Mouse (Mus musculus): ENCODE data around the gene 4933409G03Rik. TPM values are rescaled to one million over a fixed set of nuclear protein-coding genes. Genes with fewer than 3 reads are reported as not detected.
"Not testable (repeated sequence)": the region's sequence is repeated elsewhere in the genome, so short reads cannot be mapped to it uniquely, and the experiment has no call there.

The 4933409G03Rik gene
- not detected in 2 replicates for polyA plus RNA-seq (2014; fragmentation: Nextera tagmentation; extraction: Ambion mirVana)

DNA sequence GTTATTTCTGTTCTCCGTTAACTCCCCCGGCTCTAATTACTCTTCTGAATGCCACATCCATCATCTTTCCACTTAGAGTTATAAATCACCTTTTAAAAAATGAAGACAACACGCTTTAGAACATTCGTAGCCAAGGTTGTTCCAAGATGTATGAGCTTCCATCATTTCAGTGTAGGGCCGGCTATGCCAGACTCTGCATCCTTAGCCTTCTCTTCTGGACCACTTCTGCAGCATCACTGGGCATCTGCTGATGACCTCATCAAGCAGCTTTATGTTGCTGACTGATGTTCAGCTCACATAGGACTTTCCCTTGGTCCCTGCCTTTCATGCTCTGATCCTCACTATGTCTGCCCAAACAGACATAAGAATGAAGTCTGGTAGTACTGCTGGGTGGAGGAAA, at the start of gene 4933409G03Rik:
Gene 4933409G03Rik, plus strand, starts transcription at position 301 of the 400 bp plus-strand sequence.
- no peak for ATAC-seq (ENCODE audit: low read depth)
- H3K27ac ChIP-seq (ENCODE audit: low read depth, low read length), result no peak within 1 kb of the TSS
- no peaks in the 10 kb centered on the region for H3K9me3 ChIP-seq (ENCODE audit: control insufficient read depth, low read length)
- no peak within 1 kb of the TSS for H3K9ac ChIP-seq (replicated peaks; ENCODE audit: low read depth, low read length)
- H3K36me3 ChIP-seq (ENCODE audit: control insufficient read depth, insufficient read depth, low read length), result no peaks in the 10 kb centered on the region
- no peaks in the 10 kb centered on the region for H3K4me1 ChIP-seq (ENCODE audit: control insufficient read depth, insufficient read depth, low read length)
- 92% methylated on average over 5 of the region's 5 CpGs for WGBS
- no peak within 1 kb of the TSS for H3K4me2 ChIP-seq (ENCODE audit: low read depth, low read length)
- no peaks in the 10 kb centered on the region for H3K27me3 ChIP-seq (ENCODE audit: control insufficient read depth, insufficient read depth, low read length)
- no peak within 1 kb of the TSS for H3K4me3 ChIP-seq (ENCODE audit: low read depth, low read length)

- no peaks in the 10 kb centered on the region for H3K9me3 ChIP-seq (ENCODE audit: control insufficient read depth, low read length)
- whole genome bisulfite sequencing, result 54% methylated on average over 2 of the region's 2 CpGs
- no peaks in the 10 kb centered on the region for H3K27me3 ChIP-seq (ENCODE audit: control insufficient read depth, insufficient read depth, low read length)
- H3K36me3 ChIP-seq (ENCODE audit: control insufficient read depth, insufficient read depth, low read length), result no peaks in the 10 kb centered on the region
- no peak overlapping the region for H3K4me3 ChIP-seq (ENCODE audit: low read depth, low read length)
- H3K9ac ChIP-seq (replicated peaks; ENCODE audit: low read depth, low read length), result no peak overlapping the region
- H3K27ac ChIP-seq (ENCODE audit: low read depth, low read length), result no peak overlapping the region
- no peaks in the 10 kb centered on the region for H3K4me1 ChIP-seq (ENCODE audit: control insufficient read depth, insufficient read depth, low read length)
- no peak for ATAC-seq (ENCODE audit: low read depth)
- no peak overlapping the region for H3K4me2 ChIP-seq (ENCODE audit: low read depth, low read length)
Measured at GRCm38 (mm10) chr2:68544190-68544589, 38.0 kb upstream of the 4933409G03Rik start.

DNA sequence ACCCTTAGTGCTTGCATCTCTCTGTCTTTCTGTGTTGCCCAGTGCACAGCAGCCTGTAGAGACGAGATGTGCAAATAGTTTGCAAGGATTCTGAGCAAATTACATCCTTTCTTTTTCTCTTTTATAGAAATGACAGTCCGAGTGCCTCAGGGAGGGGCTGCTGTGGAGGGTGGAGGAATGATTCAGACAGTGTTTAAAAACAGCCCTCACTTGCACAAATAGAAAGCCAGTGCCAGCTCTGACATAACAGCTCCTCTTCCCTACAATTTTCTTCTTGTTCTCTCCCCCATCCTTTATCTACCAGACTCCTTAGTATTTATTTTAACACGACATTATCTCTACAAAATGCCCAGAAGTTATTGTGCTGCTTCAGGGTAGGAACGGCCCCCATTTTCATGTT, 21.4 kb upstream of the 4933409G03Rik start:
- ATAC-seq (ENCODE audit: low read depth), result no peak
- WGBS, result 62% methylated on average over 4 of the region's 4 CpGs
- no peaks in the 10 kb centered on the region for H3K9me3 ChIP-seq (ENCODE audit: control insufficient read depth, low read length)

DNA sequence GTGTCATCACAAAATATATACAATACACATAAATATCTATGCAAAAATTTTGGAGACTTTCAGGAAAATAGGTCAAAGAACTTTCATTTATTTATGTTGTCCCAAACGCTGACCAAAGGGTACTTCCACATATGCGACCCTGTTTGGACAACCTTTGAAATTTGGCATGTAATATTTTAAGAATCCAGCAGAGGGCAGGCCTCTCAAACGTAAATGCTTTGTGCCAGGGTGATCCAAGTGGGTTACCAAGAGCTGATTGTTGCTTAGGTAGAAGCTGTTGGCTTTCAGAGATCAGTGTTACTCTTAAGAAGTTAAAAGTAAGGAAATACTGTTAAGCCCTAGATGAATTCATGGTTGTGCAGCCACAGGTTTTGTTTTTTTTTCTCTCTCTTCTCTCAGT, 18.9 kb upstream of the 4933409G03Rik start:
- 19% methylated on average over 3 of the region's 3 CpGs for WGBS
- Histone ChIP-seq H3K36me3 (ENCODE audit: control insufficient read depth, insufficient read depth, low read length) (no peaks in the 10 kb centered on the region), H3K4me2 (ENCODE audit: low read depth, low read length) (no peak overlapping the region), H3K9ac (replicated peaks; ENCODE audit: low read depth, low read length) (no peak overlapping the region), H3K9me3 (ENCODE audit: control insufficient read depth, low read length) (no peaks in the 10 kb centered on the region), H3K4me1 (ENCODE audit: control insufficient read depth, insufficient read depth, low read length) (no peaks in the 10 kb centered on the region), H3K27me3 (ENCODE audit: control insufficient read depth, insufficient read depth, low read length) (no peaks in the 10 kb centered on the region), H3K27ac (ENCODE audit: low read depth, low read length) (no peak overlapping the region), H3K4me3 (ENCODE audit: low read depth, low read length) (no peak overlapping the region)
- peak; percentile 69 for ATAC-seq (ENCODE audit: low read depth)

More for the DNA sequence above, 21.4 kb upstream of the 4933409G03Rik start:
- Histone ChIP-seq H3K36me3 (ENCODE audit: control insufficient read depth, insufficient read depth, low read length) (no peaks in the 10 kb centered on the region), H3K4me3 (ENCODE audit: low read depth, low read length) (no peak overlapping the region), H3K4me1 (ENCODE audit: control insufficient read depth, insufficient read depth, low read length) (no peaks in the 10 kb centered on the region), H3K27ac (ENCODE audit: low read depth, low read length) (no peak overlapping the region), H3K4me2 (ENCODE audit: low read depth, low read length) (no peak overlapping the region), H3K9ac (replicated peaks; ENCODE audit: low read depth, low read length) (no peak overlapping the region), H3K27me3 (ENCODE audit: control insufficient read depth, insufficient read depth, low read length) (no peaks in the 10 kb centered on the region)

- H3K27ac ChIP-seq (ENCODE audit: low read depth, low read length), result no peak overlapping the region
- ATAC-seq (ENCODE audit: low read depth), result no peak
- no peaks in the 10 kb centered on the region for H3K4me1 ChIP-seq (ENCODE audit: control insufficient read depth, insufficient read depth, low read length)
- no peak overlapping the region for H3K4me3 ChIP-seq (ENCODE audit: low read depth, low read length)
- H3K9ac ChIP-seq (replicated peaks; ENCODE audit: low read depth, low read length), result no peak overlapping the region
- H3K36me3 ChIP-seq (ENCODE audit: control insufficient read depth, insufficient read depth, low read length), result no peaks in the 10 kb centered on the region
- no peaks in the 10 kb centered on the region for H3K9me3 ChIP-seq (ENCODE audit: control insufficient read depth, low read length)
- H3K27me3 ChIP-seq (ENCODE audit: control insufficient read depth, insufficient read depth, low read length), result no peaks in the 10 kb centered on the region
- WGBS, result 91% methylated on average over 15 of the region's 15 CpGs
- no peak overlapping the region for H3K4me2 ChIP-seq (ENCODE audit: low read depth, low read length)
Measured at GRCm38 (mm10) chr2:68568361-68568760, 13.9 kb upstream of the 4933409G03Rik start.

DNA sequence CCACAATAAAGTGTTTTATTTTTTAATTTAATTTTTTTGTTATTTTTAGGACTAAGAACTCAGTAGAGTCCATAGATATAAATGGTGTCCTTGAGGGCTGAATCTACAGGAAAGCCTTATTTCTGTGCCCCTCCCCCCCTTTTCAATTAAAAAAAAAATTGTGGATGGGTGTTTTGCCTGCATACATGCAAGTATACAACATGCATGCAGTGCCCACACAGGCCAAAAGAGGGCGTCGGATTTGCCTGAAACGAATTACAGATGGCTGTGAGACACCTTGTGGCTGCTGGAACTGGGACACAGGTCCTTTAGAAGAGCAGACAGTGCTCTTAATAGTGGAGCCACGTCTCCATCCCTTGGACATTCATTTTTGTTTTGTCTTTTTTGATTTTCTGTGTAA, 9.9 kb upstream of the 4933409G03Rik start:
- no peak overlapping the region for H3K9ac ChIP-seq (replicated peaks; ENCODE audit: low read depth, low read length)
- H3K27ac ChIP-seq (ENCODE audit: low read depth, low read length), result no peak overlapping the region
- no peaks in the 10 kb centered on the region for H3K27me3 ChIP-seq (ENCODE audit: control insufficient read depth, insufficient read depth, low read length)
- WGBS, result 29% methylated on average over 4 of the region's 4 CpGs
- no peaks in the 10 kb centered on the region for H3K36me3 ChIP-seq (ENCODE audit: control insufficient read depth, insufficient read depth, low read length)
- ATAC-seq (ENCODE audit: low read depth), result no peak
- H3K9me3 ChIP-seq (ENCODE audit: control insufficient read depth, low read length), result no peaks in the 10 kb centered on the region
- H3K4me3 ChIP-seq (ENCODE audit: low read depth, low read length), result no peak overlapping the region
- H3K4me2 ChIP-seq (ENCODE audit: low read depth, low read length), result no peak overlapping the region
- no peaks in the 10 kb centered on the region for H3K4me1 ChIP-seq (ENCODE audit: control insufficient read depth, insufficient read depth, low read length)

GRCm38 (mm10) chr2:68592765-68593164, 10.6 kb downstream of the 4933409G03Rik start:
- Histone ChIP-seq H3K9me3 (ENCODE audit: control insufficient read depth, low read length) (no peaks in the 10 kb centered on the region), H3K9ac (replicated peaks; ENCODE audit: low read depth, low read length) (no peak overlapping the region), H3K4me2 (ENCODE audit: low read depth, low read length) (no peak overlapping the region), H3K4me3 (ENCODE audit: low read depth, low read length) (no peak overlapping the region), H3K36me3 (ENCODE audit: control insufficient read depth, insufficient read depth, low read length) (no peaks in the 10 kb centered on the region), H3K27me3 (ENCODE audit: control insufficient read depth, insufficient read depth, low read length) (no peaks in the 10 kb centered on the region), H3K27ac (ENCODE audit: low read depth, low read length) (no peak overlapping the region), H3K4me1 (ENCODE audit: control insufficient read depth, insufficient read depth, low read length) (no peaks in the 10 kb centered on the region)
- WGBS, result 32% methylated on average over 3 of the region's 3 CpGs
- ATAC-seq (ENCODE audit: low read depth), result no peak

GRCm38 (mm10) chr2:68656186-68656585, 74.0 kb downstream of the 4933409G03Rik start, which contains the start of gene 4932414N04Rik:
Gene 4932414N04Rik, plus strand, starts transcription at chr2:68656486.
- 40% methylated on average over 1 of the region's 5 CpGs for WGBS
- not testable (repeated sequence) for H3K27me3 ChIP-seq (ENCODE audit: control insufficient read depth, insufficient read depth, low read length); H3K9me3 ChIP-seq (ENCODE audit: control insufficient read depth, low read length); H3K9ac ChIP-seq (replicated peaks; ENCODE audit: low read depth, low read length); H3K36me3 ChIP-seq (ENCODE audit: control insufficient read depth, insufficient read depth, low read length); H3K4me2 ChIP-seq (ENCODE audit: low read depth, low read length); H3K4me1 ChIP-seq (ENCODE audit: control insufficient read depth, insufficient read depth, low read length); H3K27ac ChIP-seq (ENCODE audit: low read depth, low read length); H3K4me3 ChIP-seq (ENCODE audit: low read depth, low read length); ATAC-seq (ENCODE audit: low read depth)
